Mouse (Mus musculus) kidney, embryonic 15.5 days (tissue): ENCODE measurements around the gene Gm572. TPM values are rescaled to one million over a fixed set of nuclear protein-coding genes. Genes with fewer than 3 reads are reported as not detected.

Experiments
- ATAC-seq: fragments of 200-750 bp; cut with Nextera tagmentation; replicated peaks from 2 replicates; pipeline ENCODE4 v1.8.0; 2017; ENCODE audit warnings: moderate TSS enrichment; ENCODE audit not compliant: low FRiP score
- H3K27ac ChIP-seq: fragments of 300-500 bp; sonication (generic); 2 replicates; pipeline ENCODE4 v1.5.1; 2015; ENCODE audit warnings: mild to moderate bottlenecking, inconsistent platforms
- H3K27me3 ChIP-seq: fragments of 300-500 bp; sonication (generic); 2 replicates; pipeline ENCODE4 v1.6.1; 2015; ENCODE audit warnings: inconsistent platforms
- H3K36me3 ChIP-seq: fragments of 300-500 bp; sonication (generic); 2 replicates; pipeline ENCODE4 v1.6.1; 2015; ENCODE audit warnings: inconsistent platforms
- H3K4me1 ChIP-seq: fragments of 300-500 bp; sonication (generic); 2 replicates; pipeline ENCODE4 v1.6.1; 2015; ENCODE audit warnings: inconsistent platforms
- H3K4me2 ChIP-seq: fragments of 300-500 bp; sonication (generic); 2 replicates; pipeline ENCODE4 v1.6.1; 2015; ENCODE audit warnings: moderate library complexity, mild to moderate bottlenecking, inconsistent platforms
- H3K4me3 ChIP-seq: fragments of 300-500 bp; sonication (generic); replicated peaks from 2 replicates; pipeline ENCODE4 v1.5.1; 2015; ENCODE audit warnings: mild to moderate bottlenecking, inconsistent platforms
- H3K9ac ChIP-seq: fragments of 300-500 bp; sonication (generic); 2 replicates; pipeline ENCODE4 v1.6.1; 2015; ENCODE audit warnings: mild to moderate bottlenecking, inconsistent platforms
- H3K9me3 ChIP-seq: fragments of 300-500 bp; sonication (generic); replicated peaks from 2 replicates; pipeline ENCODE4 v1.6.1; 2016; ENCODE audit warnings: inconsistent platforms
- WGBS: fragments of 180-500 bp; shearing (Covaris S2); methylation state at CpG from one replicate; pipeline ENCODE4 v1.1.7; 2015; ENCODE audit warnings: mixed read lengths; 5-methylcytosine and 5-hydroxymethylcytosine counted together
- polyA plus RNA-seq: library from polyadenylated mRNA; unstranded; fragments of >200 nt; fragmentation: Nextera tagmentation; extraction: Ambion mirVana; gene quantifications from 2 replicates; pipeline ENCODE4 v1.2.1, GENCODE M21; 2015

The Gm572 gene
- not detected in 2 replicates for polyA plus RNA-seq

- Histone ChIP-seq H3K4me2 (peak within 1 kb of the TSS; percentile 49), H3K27me3 (no peaks in the 10 kb centered on the region), H3K9ac (no peak within 1 kb of the TSS), H3K4me3 (peak within 1 kb of the TSS; percentile 20; the same call in 1 of the 2 replicates), H3K36me3 (no peaks in the 10 kb centered on the region), H3K27ac (peak within 1 kb of the TSS; percentile 66), H3K4me1 (peaks cover 17% of the 10 kb centered on the region), H3K9me3 (no peaks in the 10 kb centered on the region)
- ATAC-seq = peak; percentile 37
- WGBS = 67% methylated on average over 15 of the region's 15 CpGs
Observed at GRCm38 (mm10) chr4:148643291-148644156, at the start of gene Gm572. Gene Gm572 (plus strand): TSS chr4:148643317.

GRCm38 (mm10) chr4:148593996-148594395, 49.1 kb upstream of the Gm572 start:
- Histone ChIP-seq H3K4me3 (no peak overlapping the region), H3K27ac (no peak overlapping the region), H3K4me1 (peaks cover 21% of the 10 kb centered on the region), H3K27me3 (no peaks in the 10 kb centered on the region), H3K9me3 (peaks cover 4% of the 10 kb centered on the region; the same call in 1 of the 2 replicates), H3K4me2 (no peak overlapping the region), H3K36me3 (peaks cover 60% of the 10 kb centered on the region), H3K9ac (no peak overlapping the region)
- WGBS = 97% methylated on average over 11 of the region's 11 CpGs
- ATAC-seq = no peak

GRCm38 (mm10) chr4:148595916-148596315, 47.2 kb upstream of the Gm572 start:
- ATAC-seq = no peak
- no peak overlapping the region for H3K4me2 ChIP-seq
- no peak overlapping the region for H3K4me3 ChIP-seq
- 90% methylated on average over 6 of the region's 6 CpGs for WGBS
- no peaks in the 10 kb centered on the region for H3K27me3 ChIP-seq
- H3K36me3 ChIP-seq = peaks cover 66% of the 10 kb centered on the region
- H3K27ac ChIP-seq = no peak overlapping the region
- H3K9ac ChIP-seq = no peak overlapping the region
- peaks cover 9% of the 10 kb centered on the region; the same call in 1 of the 2 replicates for H3K9me3 ChIP-seq
- H3K4me1 ChIP-seq = peaks cover 13% of the 10 kb centered on the region

GRCm38 (mm10) chr4:148596731-148597130, 46.4 kb upstream of the Gm572 start:
- Histone ChIP-seq H3K4me3 (no peak overlapping the region), H3K9ac (no peak overlapping the region), H3K9me3 (peaks cover 9% of the 10 kb centered on the region; the same call in 1 of the 2 replicates), H3K27me3 (no peaks in the 10 kb centered on the region), H3K4me1 (peaks cover 13% of the 10 kb centered on the region), H3K36me3 (peaks cover 66% of the 10 kb centered on the region), H3K27ac (no peak overlapping the region), H3K4me2 (no peak overlapping the region)
- WGBS = 93% methylated on average over 3 of the region's 3 CpGs
- ATAC-seq = no peak

GRCm38 (mm10) chr4:148598826-148599225, 44.3 kb upstream of the Gm572 start:
- no peaks in the 10 kb centered on the region for H3K27me3 ChIP-seq
- no peak overlapping the region for H3K27ac ChIP-seq
- WGBS = 92% methylated on average over 12 of the region's 12 CpGs
- peaks cover 57% of the 10 kb centered on the region for H3K36me3 ChIP-seq
- no peak overlapping the region for H3K4me3 ChIP-seq
- H3K4me2 ChIP-seq = no peak overlapping the region
- no peak overlapping the region for H3K9ac ChIP-seq
- no peaks in the 10 kb centered on the region for H3K4me1 ChIP-seq
- no peak for ATAC-seq
- peaks cover 9% of the 10 kb centered on the region; the same call in 1 of the 2 replicates for H3K9me3 ChIP-seq

GRCm38 (mm10) chr4:148600316-148600715, 42.8 kb upstream of the Gm572 start:
- 87% methylated on average over 4 of the region's 4 CpGs for WGBS
- Histone ChIP-seq H3K9ac (no peak overlapping the region), H3K4me3 (no peak overlapping the region), H3K4me1 (no peaks in the 10 kb centered on the region), H3K27me3 (no peaks in the 10 kb centered on the region), H3K27ac (no peak overlapping the region), H3K4me2 (no peak overlapping the region), H3K9me3 (peaks cover 9% of the 10 kb centered on the region; the same call in 1 of the 2 replicates), H3K36me3 (peaks cover 42% of the 10 kb centered on the region)
- no peak for ATAC-seq

GRCm38 (mm10) chr4:148601871-148602270, 41.2 kb upstream of the Gm572 start:
- ATAC-seq = no peak
- 88% methylated on average over 4 of the region's 4 CpGs for WGBS
- no peaks in the 10 kb centered on the region for H3K4me1 ChIP-seq
- H3K27ac ChIP-seq = no peak overlapping the region
- H3K9ac ChIP-seq = no peak overlapping the region
- H3K4me3 ChIP-seq = no peak overlapping the region
- H3K27me3 ChIP-seq = no peaks in the 10 kb centered on the region
- no peak overlapping the region for H3K4me2 ChIP-seq
- H3K36me3 ChIP-seq = peaks cover 27% of the 10 kb centered on the region
- H3K9me3 ChIP-seq = peaks cover 9% of the 10 kb centered on the region; the same call in 1 of the 2 replicates

GRCm38 (mm10) chr4:148602357-148603120, 40.6 kb upstream of the Gm572 start, which contains the start of gene Masp2:
Gene Masp2 (plus strand): TSS chr4:148602554.
- Histone ChIP-seq H3K4me1 (no peaks in the 10 kb centered on the region), H3K9me3 (peaks cover 9% of the 10 kb centered on the region; the same call in 1 of the 2 replicates), H3K4me3 (no peak within 1 kb of the TSS), H3K4me2 (no peak within 1 kb of the TSS), H3K27me3 (no peaks in the 10 kb centered on the region), H3K27ac (no peak within 1 kb of the TSS), H3K36me3 (peaks cover 24% of the 10 kb centered on the region), H3K9ac (no peak within 1 kb of the TSS)
- WGBS = 84% methylated on average over 14 of the region's 14 CpGs
- ATAC-seq = no peak

GRCm38 (mm10) chr4:148603376-148604139, 39.6 kb upstream of the Gm572 start:
- WGBS = 72% methylated on average over 10 of the region's 10 CpGs
- no peak for ATAC-seq
- Histone ChIP-seq H3K27me3 (no peaks in the 10 kb centered on the region), H3K27ac (no peak overlapping the region), H3K4me1 (no peaks in the 10 kb centered on the region), H3K36me3 (peaks cover 14% of the 10 kb centered on the region), H3K9me3 (peaks cover 9% of the 10 kb centered on the region; the same call in 1 of the 2 replicates), H3K4me3 (no peak overlapping the region), H3K4me2 (no peak overlapping the region), H3K9ac (no peak overlapping the region)

GRCm38 (mm10) chr4:148604141-148604540, 39.0 kb upstream of the Gm572 start:
- Histone ChIP-seq H3K9me3 (peaks cover 3% of the 10 kb centered on the region; the same call in 1 of the 2 replicates), H3K4me2 (no peak overlapping the region), H3K36me3 (peaks cover 8% of the 10 kb centered on the region), H3K27me3 (no peaks in the 10 kb centered on the region), H3K27ac (no peak overlapping the region), H3K4me1 (0 out of 2 replicates have a peak, but pooled peaks cover 4% of the 10 kb centered on the region), H3K9ac (no peak overlapping the region), H3K4me3 (no peak overlapping the region)
- no peak for ATAC-seq
- WGBS = 78% methylated on average over 7 of the region's 7 CpGs

- 94% methylated on average over 3 of the region's 3 CpGs for WGBS
- Histone ChIP-seq H3K4me2 (no peak overlapping the region), H3K27me3 (no peaks in the 10 kb centered on the region), H3K36me3 (peaks cover 5% of the 10 kb centered on the region), H3K4me1 (0 out of 2 replicates have a peak, but pooled peaks cover 5% of the 10 kb centered on the region), H3K27ac (no peak overlapping the region), H3K4me3 (no peak overlapping the region), H3K9me3 (no peaks in the 10 kb centered on the region), H3K9ac (no peak overlapping the region)
- ATAC-seq = no peak
Observed at GRCm38 (mm10) chr4:148604541-148605165, 38.5 kb upstream of the Gm572 start.
